Mouse (Mus musculus): ENCODE measurements around the gene Zg16.

Gene Zg16

DNA sequence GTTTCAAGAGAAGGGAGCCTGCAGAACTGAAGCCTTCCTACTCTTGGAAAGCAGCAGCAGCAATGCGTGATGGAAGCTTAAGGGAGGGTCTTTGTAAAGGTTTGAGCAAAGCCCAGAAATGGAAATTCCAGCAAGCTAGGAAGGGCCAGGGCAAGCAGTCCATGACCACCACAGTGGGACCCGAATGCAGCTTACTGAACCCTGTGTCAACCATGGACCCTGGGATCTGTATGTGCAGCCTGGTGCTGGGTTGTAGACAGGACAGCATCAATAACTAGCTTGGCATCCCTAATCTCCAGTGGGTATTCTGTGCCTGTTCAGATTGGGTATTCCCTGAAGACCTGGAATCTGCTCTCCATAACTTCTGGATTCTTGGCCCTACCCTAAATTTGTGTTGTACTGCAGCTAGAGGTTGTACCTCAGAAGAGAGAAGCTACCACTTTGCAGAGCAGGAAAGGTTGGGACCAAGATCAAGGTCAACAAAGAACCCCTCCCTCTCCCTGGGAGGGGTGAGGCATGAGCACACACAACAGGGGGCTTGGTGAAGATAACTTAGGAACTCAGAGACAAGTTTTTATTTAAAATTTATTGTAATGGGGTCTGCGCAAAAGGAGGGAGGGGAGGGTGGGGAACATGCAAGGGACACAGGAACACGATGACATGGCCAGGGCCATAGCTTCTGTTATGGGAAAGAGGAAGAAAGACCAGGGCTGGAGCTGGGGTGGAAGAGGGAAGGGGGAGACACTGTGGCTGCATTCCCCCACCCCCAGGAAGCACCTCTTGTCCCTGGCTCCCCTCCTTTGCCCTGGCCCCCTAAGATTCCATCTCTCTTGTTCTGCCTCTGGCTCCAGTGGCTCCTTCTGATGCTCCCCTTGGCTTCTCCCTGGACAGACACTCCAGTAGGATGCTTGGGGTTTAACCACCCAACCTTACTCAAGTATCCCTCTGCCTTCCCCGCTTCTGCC is 65.3 kb downstream of the Zg16 start:
- in situ Hi-C loops (cut with MboI, MseI), result no loop called here

DNA sequence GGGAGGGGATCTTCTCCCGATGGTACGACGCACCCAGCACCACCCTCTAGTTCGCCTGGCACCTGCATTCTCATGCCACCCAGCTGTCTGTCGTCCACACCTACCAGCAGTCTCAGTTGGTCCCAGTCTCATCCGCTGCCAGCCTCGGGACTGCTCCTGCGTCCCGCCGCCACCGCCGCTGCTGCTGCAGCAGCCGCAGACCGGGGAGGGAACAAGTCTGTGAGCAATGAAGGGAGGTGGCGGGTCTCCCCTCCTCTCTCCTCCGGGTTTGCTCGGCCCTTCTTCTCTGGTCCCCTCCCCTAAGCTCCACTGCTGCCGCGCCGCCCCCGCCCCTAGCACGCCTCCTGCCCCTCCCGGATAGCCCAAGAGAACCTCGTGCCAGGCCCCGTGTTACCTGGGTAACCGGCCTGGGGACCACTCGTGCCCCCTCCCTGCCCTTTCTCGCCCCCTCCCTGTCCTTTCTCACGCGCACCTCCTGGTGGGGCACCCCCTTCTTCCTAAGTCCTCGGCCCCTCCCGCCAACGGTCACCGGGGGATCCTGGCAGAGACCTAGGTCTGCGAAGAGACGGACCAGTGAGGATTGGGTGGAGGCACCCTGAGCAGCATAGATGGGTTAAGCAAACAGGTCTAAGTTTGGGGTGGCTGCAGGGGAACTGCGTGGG is 66.1 kb downstream of the Zg16 start, which contains the start of the genes Gm42742 and Prrt2:
TSS of gene Gm42742 (minus strand) at position 197 of the 662 bp plus-strand sequence.
TSS of gene Prrt2 (minus strand) at position 311 of the 662 bp plus-strand sequence.
- in situ Hi-C loops (cut with MboI, MseI), result no loop called here

DNA sequence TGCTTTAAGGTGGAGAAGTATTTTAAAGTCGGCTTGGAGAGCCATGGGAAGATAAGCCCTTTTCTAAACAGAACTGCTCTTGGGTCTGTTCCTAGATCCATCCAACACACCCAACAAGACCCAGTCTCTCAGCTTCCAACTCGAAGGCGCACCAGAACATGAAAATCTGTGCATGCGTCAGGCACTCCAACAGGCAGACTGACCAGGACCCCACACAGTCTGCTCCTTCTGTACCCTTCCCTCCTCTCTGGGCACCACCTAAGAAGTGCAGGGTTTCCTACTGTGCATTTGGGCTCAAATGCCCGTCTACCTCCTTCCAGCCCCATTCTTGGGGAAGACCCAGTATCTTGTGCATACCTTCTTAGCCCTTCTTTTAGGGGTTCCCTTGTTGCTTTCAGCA is 66.6 kb downstream of the Zg16 start:
- in situ Hi-C loops (cut with MboI, MseI), result no loop called here

DNA sequence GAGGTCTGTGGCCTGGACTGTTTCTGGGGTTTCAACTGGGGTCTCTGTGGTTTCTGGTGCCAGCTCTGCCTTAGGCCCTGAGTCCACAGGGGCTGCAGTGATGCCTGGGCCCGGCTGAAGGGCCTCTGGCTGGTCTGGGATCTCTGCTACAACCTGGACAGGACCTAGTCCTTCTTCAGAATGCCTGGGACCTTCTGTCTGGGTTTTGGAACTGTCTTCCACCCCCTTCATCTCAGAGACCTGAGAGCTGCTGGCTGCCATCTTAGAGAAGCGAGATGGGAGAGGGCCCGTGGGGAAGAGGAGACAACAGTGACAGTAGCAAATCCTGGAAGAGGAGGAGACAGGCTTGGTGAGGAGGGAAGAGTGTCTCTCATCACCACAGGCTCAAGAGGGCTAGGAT is 67.1 kb downstream of the Zg16 start:
- in situ Hi-C loops (cut with MboI, MseI), result no loop called here

DNA sequence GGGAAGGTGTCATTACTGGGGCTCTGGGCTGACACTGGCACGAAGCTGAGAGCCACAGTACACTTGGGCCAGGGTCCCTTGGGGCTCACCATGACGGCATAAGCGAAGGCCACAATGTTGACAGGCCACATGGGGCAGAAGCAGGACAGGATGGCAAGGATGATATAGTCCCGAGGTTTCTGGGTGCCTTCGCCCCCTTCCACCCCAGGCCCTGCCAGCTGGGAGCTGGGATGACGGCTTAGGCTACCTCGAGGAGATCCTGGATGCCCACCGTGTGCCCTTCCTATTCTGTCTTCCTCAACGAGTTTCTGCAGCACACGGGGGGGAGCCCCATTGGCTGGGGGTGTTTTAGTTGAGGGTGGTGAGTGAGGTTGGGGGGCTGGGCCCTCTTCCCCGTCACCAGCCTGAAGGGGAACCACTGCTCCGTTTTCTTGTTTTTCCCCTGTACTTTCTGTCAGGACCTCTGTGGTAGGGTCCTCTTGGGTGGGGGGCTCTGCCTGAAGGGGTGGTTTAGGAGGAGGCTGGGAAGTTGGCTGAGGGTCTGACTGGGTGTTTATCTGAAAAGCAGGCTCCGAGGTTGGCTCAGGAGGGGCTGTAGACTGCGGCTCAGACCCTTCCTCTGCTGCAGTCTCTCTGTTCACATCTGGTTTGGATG is 67.7 kb downstream of the Zg16 start:
- in situ Hi-C loops (cut with MboI, MseI), result loop anchor here (10.0 kb wide), 1 partner anchor 85 kb away; no protein-coding TSS in a partner anchor

DNA sequence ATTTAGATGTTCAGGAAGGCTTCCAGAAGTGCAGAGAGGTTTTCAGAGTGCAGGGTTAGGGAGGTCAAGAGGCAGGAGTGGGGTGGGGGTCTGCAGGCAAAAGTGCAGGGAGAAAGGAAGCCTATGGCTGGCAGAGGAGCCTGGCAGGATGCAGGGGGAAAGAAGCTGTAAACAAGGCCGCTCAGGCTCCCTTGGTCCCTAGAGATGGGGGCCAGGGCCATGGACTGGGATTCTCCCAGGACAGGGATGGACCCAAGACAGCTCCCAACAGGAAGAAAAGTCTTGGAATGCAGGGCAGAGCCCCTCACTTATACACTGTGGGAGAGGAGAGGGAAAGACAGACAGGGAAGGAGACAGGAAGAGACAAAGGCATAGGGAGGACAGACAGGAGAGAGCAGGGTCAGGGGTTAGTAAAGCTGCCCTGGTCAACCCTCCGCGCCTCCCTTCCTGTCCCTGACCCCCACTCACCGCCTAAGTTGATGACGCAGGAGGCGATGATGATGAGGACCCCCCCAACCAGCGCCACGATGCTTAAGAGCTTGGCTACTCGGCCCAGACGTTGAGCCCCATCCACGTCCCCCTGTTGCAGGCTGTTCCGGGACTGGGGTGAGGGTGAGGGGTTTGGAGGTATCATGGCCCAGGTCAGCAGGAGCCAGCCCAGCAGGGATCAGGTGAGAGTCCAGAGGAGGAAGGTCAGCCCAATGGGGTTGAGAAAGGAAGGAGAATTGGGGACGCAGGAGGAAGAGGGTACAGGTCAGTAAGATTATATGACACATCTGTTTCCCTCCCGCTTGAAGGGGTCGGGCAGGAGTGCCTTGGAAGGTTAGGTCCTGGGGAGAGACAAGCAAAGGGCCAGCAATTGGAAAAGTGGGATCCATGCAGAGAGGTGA is 68.5 kb downstream of the Zg16 start:
- in situ Hi-C loops (cut with MboI, MseI), result loop anchor here (10.0 kb wide), 1 partner anchor 86 kb away; no protein-coding TSS in a partner anchor

DNA sequence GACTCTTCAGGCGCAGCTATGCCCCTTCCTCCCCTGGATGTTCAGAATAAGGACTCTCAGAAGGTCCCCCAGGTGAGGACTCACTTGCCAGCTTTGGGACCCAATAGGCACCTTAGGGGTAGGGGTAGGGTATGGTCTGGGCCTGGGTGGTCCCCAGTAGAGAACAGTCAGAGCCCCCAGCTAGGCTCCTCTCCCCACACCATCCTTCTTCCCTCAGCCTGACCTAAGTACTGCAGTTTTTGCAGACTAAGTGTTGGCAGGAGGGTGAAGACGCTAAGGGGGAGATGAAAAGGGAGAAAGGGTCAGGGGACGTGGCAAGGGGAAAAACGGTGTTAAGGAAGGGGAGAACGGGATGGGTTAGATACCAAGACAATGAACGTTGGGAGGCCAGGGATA is 69.2 kb downstream of the Zg16 start:
- in situ Hi-C loops (cut with MboI, MseI), result loop anchor here (10.0 kb wide), 1 partner anchor 87 kb away; no protein-coding TSS in a partner anchor

DNA sequence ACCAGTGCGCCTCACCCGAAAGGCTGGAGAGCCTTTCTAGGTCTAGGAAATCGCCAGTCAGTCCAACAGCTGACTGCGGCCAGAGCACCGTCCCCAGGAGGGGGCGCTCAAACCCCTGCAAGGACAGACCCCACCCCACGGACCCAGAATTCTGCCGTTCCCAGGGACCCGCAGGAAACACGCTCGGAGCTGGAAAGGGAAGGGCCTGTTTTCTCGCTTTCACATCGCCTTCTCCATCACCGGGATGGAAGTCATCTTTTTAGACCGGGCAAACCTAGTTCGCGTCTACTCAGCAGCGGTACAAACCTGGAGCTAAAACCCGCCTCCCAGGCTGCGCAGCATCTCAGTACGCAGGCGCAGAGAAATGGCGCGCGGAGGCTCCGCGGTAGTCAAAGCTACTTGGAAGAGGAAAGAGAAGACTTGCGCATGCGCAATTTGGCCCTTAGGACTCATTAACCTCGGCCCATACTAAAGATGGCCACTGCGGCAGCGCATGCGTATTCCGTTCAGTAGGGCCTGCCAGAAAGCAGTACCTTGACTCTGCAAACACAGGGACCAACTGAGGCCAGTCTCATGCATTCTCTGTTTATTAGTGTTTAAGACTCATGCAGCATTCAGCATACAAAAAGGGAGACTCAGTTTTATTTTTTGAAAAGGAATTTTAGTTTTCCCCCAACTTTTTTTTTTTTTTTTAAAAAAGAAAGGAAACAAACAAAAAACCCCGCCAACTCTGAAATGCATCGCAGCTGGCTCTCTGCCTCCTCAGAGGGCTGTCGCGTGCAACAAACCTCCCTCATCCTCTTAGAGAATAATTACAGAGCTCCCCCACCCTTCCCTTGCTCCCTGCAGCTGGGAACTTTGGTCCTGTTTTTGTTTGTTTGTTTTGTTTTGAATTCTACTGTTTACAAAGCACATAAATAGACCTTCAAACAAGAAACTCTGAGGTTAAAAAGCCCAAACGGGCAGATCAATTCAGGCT is 69.9 kb downstream of the Zg16 start, which contains the start of gene Pagr1a:
TSS of gene Pagr1a (minus strand) at position 382 of the 979 bp plus-strand sequence.
- in situ Hi-C loops (cut with MboI, MseI), result loop anchor here (10.0 kb wide), 1 partner anchor 88 kb away; no protein-coding TSS in a partner anchor

DNA sequence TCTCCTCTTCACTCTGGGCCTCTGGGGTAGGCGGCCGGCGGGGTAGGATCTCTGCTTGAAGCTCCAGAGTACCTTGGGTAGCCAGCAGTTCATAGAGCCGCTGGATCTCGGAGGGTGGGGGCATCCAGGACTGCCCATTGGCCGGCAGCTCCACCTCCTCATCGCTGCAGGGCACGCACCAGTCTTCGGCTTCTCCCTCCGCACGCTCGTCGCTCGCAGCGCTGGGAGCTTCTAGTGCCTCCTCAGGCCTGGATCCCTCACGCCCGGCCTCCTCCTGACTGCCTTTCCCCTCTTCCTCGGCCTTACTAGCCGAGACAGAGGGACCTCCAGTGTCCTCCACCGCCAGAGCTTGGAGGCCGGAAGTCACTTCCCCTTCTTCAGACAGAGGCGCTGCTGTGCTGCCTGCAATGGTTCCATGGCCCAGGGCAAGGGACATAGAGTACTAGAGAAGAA is 70.6 kb downstream of the Zg16 start:
- in situ Hi-C loops (cut with MboI, MseI), result loop anchor here (10.0 kb wide), 1 partner anchor 88 kb away; no protein-coding TSS in a partner anchor

DNA sequence TGATC is 70.8 kb downstream of the Zg16 start, which contains the start of gene Pagr1b:
TSS of gene Pagr1b (minus strand) at position 4 of the 5 bp plus-strand sequence.
- in situ Hi-C loops (cut with MboI, MseI), result loop anchor here (10.0 kb wide), 1 partner anchor 89 kb away; no protein-coding TSS in a partner anchor

DNA sequence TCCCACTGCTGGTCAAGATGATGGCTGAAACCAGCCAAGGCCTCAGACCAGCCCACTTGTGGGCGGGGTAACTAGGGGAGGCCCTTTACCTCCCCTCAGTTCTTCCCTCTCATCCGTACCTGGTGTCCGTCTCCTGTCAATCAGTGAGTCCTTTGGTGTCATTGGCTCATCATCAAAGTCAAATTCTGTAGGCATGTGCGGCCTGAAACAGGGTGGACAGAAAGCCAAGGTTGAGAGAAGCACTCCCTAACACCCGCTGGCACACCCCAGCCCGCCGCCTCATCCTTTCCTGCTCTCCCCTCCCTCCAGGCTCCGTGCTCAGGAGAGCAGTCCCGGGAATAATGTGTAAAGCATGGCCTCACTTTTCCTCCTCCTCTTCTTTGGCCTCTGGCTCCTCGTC is 71.0 kb downstream of the Zg16 start:
- in situ Hi-C loops (cut with MboI, MseI), result loop anchor here (10.0 kb wide), 1 partner anchor 89 kb away; no protein-coding TSS in a partner anchor

DNA sequence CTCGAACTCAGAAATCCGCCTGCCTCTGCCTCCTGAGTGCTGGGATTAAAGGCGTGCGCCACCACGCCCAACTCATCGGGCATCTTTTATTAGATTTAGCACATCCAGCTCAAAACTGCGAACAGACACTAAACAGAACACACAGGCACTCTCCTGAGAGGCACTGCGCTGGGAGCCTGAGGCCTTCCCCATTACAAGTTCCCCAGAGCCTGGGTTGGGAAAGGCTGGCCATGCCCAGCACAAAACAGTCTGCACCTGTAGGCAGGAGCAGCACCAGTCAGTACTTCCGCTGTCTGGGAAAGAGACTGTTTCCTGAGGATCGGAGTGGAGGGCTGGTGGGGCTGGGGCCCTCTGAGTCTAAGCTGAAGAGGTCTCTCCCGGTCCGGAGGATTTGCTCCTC is 72.1 kb downstream of the Zg16 start:
- in situ Hi-C loops (cut with MboI, MseI), result loop anchor here (10.0 kb wide), 1 partner anchor 90 kb away; no protein-coding TSS in a partner anchor

DNA sequence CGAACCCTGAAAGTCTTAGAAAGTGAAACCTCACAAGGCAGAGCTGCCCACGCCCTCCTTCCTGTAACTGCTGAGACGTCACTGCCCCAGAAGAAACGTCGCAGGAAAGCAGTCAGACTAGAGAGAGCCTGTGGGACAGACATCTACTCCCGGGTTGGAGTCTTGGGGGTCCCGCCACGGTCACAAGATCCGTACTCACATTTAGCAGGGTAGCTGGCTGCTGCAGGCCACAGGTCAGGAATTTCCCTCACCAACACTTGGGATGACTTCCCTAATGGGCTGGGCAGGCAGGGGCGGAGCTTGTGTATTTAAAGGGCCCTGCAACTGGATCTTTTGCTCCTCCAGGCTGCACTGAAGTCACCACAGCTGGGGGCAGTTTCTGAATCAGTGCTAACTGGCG is 72.8 kb downstream of the Zg16 start, which contains the start of gene Mvp:
TSS of gene Mvp (minus strand) at position 302 of the 400 bp plus-strand sequence.
- in situ Hi-C loops (cut with MboI, MseI), result loop anchor here (10.0 kb wide), 1 partner anchor 90 kb away; no protein-coding TSS in a partner anchor

DNA sequence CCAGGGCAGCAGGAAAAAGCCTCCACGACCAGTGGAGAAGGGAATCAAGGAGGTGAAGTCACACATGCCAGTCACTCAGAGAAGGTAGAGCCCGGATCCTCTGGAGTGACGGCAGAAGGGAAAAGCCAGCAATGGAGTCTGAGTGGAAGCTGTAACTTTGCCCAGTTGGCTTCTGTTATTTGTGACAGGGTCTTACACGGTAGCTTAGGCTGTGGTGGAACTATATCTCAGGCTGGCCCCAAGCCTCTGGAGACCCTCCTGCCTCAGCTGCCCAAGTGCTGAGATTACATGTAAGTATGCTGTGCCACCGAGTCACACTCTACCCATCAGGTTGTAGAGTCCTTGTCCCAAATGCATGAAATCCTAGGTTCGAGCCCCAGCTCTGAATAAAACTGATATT is 73.7 kb downstream of the Zg16 start:
- in situ Hi-C loops (cut with MboI, MseI), result loop anchor here (10.0 kb wide), 1 partner anchor 91 kb away; no protein-coding TSS in a partner anchor

DNA sequence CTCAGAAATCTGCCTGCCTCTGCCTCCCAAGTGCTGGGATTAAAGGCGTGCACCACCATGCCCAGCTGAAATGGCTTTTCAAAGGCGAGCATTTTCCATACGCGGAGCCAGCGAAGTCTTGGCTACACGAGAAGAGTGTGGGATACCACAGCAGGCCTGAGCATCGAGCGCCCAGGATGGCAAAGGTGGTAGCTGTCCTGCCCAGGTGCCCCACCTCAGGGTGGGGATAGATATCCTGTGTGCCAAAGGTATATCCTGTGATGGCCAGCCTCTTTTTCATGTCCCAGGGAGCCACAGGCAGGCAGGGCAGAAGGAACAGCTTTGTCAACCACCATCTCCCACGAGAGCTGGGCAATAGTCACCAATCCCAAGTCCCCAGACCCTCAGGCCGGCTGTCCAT is 74.3 kb downstream of the Zg16 start:
- in situ Hi-C loops (cut with MboI, MseI), result loop anchor here (10.0 kb wide), 1 partner anchor 92 kb away; no protein-coding TSS in a partner anchor

DNA sequence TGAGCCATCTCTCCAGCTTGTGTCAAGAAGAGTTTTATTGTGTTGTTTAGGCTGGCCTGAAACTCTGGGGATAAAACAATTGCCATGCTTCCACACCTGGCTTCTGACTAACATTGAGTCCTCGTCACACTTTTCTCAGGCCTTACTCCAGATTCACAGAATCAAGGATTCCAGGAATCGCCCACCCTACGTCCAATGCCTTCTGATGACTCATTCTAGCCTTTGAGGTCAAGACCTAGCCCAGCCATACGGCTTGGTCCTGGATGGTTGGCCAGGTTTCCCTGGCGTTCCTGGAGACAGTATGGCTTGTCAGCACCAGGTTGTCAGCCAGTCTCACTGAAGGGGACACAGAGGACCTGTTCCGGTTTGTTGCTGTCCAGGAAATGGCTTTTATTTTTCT is 74.8 kb downstream of the Zg16 start:
- in situ Hi-C loops (cut with MboI, MseI), result loop anchor here (10.0 kb wide), 1 partner anchor 92 kb away; no protein-coding TSS in a partner anchor

DNA sequence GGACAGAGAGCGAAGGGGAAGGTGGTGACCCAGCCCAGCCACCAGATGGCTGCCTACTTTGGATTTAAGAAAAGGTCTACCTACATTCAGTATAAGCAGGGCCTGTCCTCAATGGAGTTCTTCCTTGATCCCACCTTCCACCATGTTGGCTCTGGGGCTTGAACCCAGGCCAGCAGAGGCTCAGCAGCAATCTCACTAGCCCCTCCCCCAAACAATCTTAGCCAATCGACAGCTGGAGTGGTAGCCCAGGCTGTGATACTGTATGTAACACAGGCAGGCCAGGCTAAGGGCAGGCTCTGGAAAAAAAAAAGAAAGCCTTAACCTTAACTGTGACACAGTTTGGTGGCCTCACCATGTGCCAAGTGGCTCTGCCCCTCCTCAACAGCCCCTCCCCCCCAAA is 75.4 kb downstream of the Zg16 start:
- in situ Hi-C loops (cut with MboI, MseI), result loop anchor here (10.0 kb wide), 1 partner anchor 93 kb away; no protein-coding TSS in a partner anchor

DNA sequence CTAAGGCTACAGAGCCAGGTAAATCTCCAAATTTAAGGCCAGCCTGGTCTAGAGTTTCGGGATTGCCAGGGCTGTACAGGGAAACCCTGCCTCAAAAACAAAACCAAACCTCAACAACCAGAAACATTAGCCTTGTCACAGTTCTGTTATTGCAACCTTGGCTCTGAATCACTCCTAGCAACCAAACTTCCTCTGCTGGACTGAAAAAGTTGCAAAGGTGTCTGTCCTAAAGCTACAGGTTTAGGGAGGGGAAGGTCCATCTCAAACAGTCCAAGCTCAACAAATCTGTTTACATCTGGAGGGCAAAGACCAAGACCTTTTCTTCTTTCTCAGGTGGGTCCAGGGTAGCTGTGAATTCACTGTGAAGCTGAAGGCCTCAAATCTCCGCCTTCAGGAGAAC is 76.1 kb downstream of the Zg16 start:
- in situ Hi-C loops (cut with MboI, MseI), result loop anchor here (10.0 kb wide), 1 partner anchor 94 kb away; no protein-coding TSS in a partner anchor

All from regulatory T cell (primary cell).